12 mouse cellular contexts compared by ENCODE assay signal in the genomic region with DNA sequence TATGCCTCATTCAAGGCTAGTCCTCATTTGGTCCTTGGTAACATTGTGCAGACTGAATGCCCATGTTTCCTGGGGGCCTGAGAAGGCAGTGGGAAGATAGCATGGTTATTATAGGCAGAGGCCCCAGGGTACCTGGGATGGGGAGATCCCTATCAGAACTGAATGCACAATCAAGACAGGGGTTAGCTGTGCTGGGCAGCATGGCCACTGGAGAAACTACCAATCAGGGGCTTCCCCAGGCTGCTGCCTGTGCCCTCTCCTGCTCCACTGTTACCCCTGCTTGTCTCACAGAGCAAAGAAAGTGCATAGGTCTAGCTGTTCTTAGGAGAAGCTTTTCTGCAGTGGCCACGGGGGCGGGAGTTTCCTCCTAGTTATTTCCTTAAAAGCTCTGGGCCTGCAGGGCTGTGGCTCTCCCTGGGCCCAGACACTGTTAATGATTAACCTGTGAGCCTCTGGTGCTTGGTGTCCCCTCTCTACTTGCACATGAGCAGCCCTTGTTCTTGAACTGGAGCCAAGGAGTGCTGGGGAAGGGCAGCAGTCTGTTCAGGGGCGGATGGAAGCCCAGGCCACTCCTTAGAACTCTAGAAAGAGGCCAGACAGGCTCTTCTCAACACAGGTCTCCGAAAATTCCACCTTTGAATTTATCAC. TPM values are rescaled to one million over a fixed set of nuclear protein-coding genes. Genes with fewer than 3 reads are reported as not detected.
DNase-seq lines count a peak whose midpoint lies in the region; ATAC-seq lines count a peak whose summit lies in the region.
"Had no signal": no experiment of that assay in that cellular context is flagged by ENCODE, and none has a peak within 500 bp of the region (broad histone marks: within the 10 kb centered on the region; RNA-seq: fewer than 3 reads in every experiment).

No protein-coding gene starts in this region.

- no peak overlapping the region for H3K4me2 ChIP-seq in forebrain, embryonic 13.5 days
- H3K4me2 ChIP-seq: embryonic facial prominence, embryonic 15.5 days had no signal

- no peaks in the 10 kb centered on the region for H3K27me3 ChIP-seq in forebrain, embryonic 13.5 days
- H3K27me3 ChIP-seq: embryonic facial prominence, embryonic 15.5 days had no signal

- ATAC-seq in forebrain, embryonic 13.5 days: no peak

- intact Hi-C loops in left cerebral cortex, postnatal 4 days (cut with DNase I): no loop called here

- no peaks in the 10 kb centered on the region for H3K9me3 ChIP-seq in forebrain, embryonic 13.5 days (replicated peaks)
- H3K9me3 ChIP-seq: embryonic facial prominence, embryonic 15.5 days had no signal

- no peaks in the 10 kb centered on the region for H3K36me3 ChIP-seq in forebrain, embryonic 13.5 days (ENCODE audit: poor library complexity, severe bottlenecking)
- H3K36me3 ChIP-seq: embryonic facial prominence, embryonic 15.5 days had no signal

- H3K27ac ChIP-seq in forebrain, embryonic 13.5 days: no peak overlapping the region
- H3K27ac ChIP-seq: embryonic facial prominence, embryonic 15.5 days; gastrocnemius, adult 2 months had no signal

- peak; percentile 17 for DNase-seq in left cerebral cortex, postnatal 4 days
- DNase-seq in left cerebral cortex, adult 11 months (ENCODE audit: low spot score): no peak
- peak; percentile 36 for DNase-seq in liver
- DNase-seq in lung, postnatal 25 days (ENCODE audit: low spot score): peak; percentile 92
- peak; percentile 77 for DNase-seq in yolk sac, embryonic 10.5 days (ENCODE audit: low spot score)
- DNase-seq in cerebellum, adult 9-11 months: no peak
- DNase-seq in embryo, embryonic 9.5 days (ENCODE audit: extremely low spot score): no peak
- DNase-seq: gastrocnemius, adult 2 months had no signal

- WGBS in forebrain, embryonic 13.5 days: 76% methylated on average over 4 of the region's 4 CpGs

- H3K4me1 ChIP-seq in forebrain, embryonic 13.5 days: no peaks in the 10 kb centered on the region
- H3K4me1 ChIP-seq: embryonic facial prominence, embryonic 15.5 days had no signal

- no peak overlapping the region for H3K9ac ChIP-seq in forebrain, embryonic 13.5 days
- H3K9ac ChIP-seq: embryonic facial prominence, embryonic 15.5 days had no signal

- H3K4me3 ChIP-seq in forebrain, embryonic 13.5 days: no peak overlapping the region
- H3K4me3 ChIP-seq: embryonic facial prominence, embryonic 15.5 days; gastrocnemius, adult 2 months had no signal

RNA-seq across cellular contexts. Expression of gene Shh, which starts 33.9 kb away (rescaled TPM):
- total RNA-seq in left cerebral cortex, postnatal 4 days (2021): 1 to 10 TPM; 1.9 to 2.6 TPM
- polyA plus RNA-seq in forebrain, embryonic 13.5 days (2015; fragmentation: Nextera tagmentation; extraction: Ambion mirVana): 0.94 and 1.2 TPM in 2 replicates
- total RNA-seq: gastrocnemius, adult 2 months; hematopoietic stem cell, adult 5-6 weeks had no signal
- polyA plus RNA-seq: C2C12 had no signal

Comparison
In these comparisons a context has a peak if more than half of its experiments do, and no peak if none do; other contexts are left out.
1. DNase-seq: peak in left cerebral cortex, postnatal 4 days (single experiment), liver (single experiment), lung, postnatal 25 days (single experiment) and yolk sac, embryonic 10.5 days (single experiment); none in left cerebral cortex, adult 11 months (single experiment), cerebellum, adult 9-11 months (single experiment) and embryo, embryonic 9.5 days (single experiment).